Mouse (Mus musculus): Measurements from ENCODE around the gene Cit.

DNA sequence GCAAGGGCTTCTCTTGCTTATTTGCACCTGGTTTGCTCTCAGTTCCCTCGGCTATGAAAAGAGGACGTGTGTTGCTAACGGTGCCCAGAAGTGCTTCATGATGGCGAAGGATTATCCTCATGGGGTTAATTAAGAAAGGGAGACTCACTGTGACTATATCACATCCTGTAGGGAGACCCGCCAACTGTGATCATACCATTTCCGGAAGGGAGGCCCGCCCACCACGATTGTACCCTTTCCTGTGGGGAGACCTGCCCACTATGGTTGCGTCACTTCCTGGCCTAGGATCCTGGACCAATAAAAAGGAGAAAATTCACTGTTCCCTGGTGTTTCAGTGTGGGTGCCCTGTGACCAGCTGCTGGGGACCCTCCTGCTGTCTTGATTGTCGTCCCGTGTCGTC lies 9.3 kb downstream of the Cit start:
- TF ChIP-seq POLR2A (IDR thresholded peaks at IDR 0.05; ENCODE audit: control insufficient read depth, low read depth, low read length), result no peak
- no peak for TF ChIP-seq CTCF (IDR thresholded peaks at IDR 0.05; ENCODE audit: control insufficient read depth, insufficient read depth, insufficient replicate concordance, low read depth, low read length)

All from testis, adult 2 months (tissue).